Mouse (Mus musculus) myocyte (in vitro differentiated cells): ENCODE measurements around the gene Tle3. TPM values are rescaled to one million over a fixed set of nuclear protein-coding genes. Genes with fewer than 3 reads are reported as not detected.

Experiments
- H3K27me3 ChIP-seq: one replicate; pipeline ENCODE4 v1.6.1; 2011; ENCODE audit not compliant: control insufficient read depth, insufficient read depth, insufficient read length
- H3K36me3 ChIP-seq: one replicate; pipeline ENCODE4 v1.6.1; 2011; ENCODE audit not compliant: control insufficient read depth, insufficient read depth
- H3K4me2 ChIP-seq: one replicate; pipeline ENCODE4 v1.6.1; 2011; ENCODE audit warnings: low read depth, control low read depth
- H3K4me3 ChIP-seq: one replicate; pipeline ENCODE4 v1.5.1; 2011; ENCODE audit warnings: mild to moderate bottlenecking, control low read depth, moderate library complexity
- H3K79me2 ChIP-seq: one replicate; pipeline ENCODE4 v1.6.1; 2011; ENCODE audit not compliant: control insufficient read depth, insufficient read depth
- H3ac ChIP-seq: one replicate; pipeline ENCODE4 v1.6.1; 2011; ENCODE audit not compliant: control insufficient read depth, insufficient read length
- CEBPB ChIP-seq: IDR thresholded peaks from 2 replicates; pipeline ENCODE4 v1.6.1; 2011; ENCODE audit warnings: mild to moderate bottlenecking, moderate library complexity; ENCODE audit not compliant: poor library complexity, insufficient read depth, severe bottlenecking
- E2F4 ChIP-seq: IDR thresholded peaks from one replicate; pipeline ENCODE4 v1.6.1; 2011; ENCODE audit warnings: mild to moderate bottlenecking, control low read depth, moderate library complexity; ENCODE audit not compliant: insufficient read depth
- MAX ChIP-seq: IDR thresholded peaks from one replicate; pipeline ENCODE4 v1.6.1; 2011; ENCODE audit warnings: low read depth, mild to moderate bottlenecking, control low read depth
- MYOD1 ChIP-seq, 3 experiments: IDR thresholded peaks; one replicate each; pipeline ENCODE4 v1.6.1; 2011; ENCODE audit warnings: control low read depth in 2 of 3, low read depth in 2 of 3, mild to moderate bottlenecking in 2 of 3, moderate library complexity in 1 of 3; ENCODE audit not compliant: insufficient read length in 2 of 3, control insufficient read depth in 1 of 3
- MYOG ChIP-seq, 3 experiments: IDR thresholded peaks; one replicate each; pipeline ENCODE4 v1.6.1; 2011; ENCODE audit warnings: control low read depth in 2 of 3, low read depth in 2 of 3, mild to moderate bottlenecking in 2 of 3; ENCODE audit not compliant: insufficient read length in 2 of 3, control insufficient read depth in 1 of 3, insufficient read depth in 1 of 3
- POLR2A ChIP-seq: IDR thresholded peaks from one replicate; pipeline ENCODE4 v1.6.1; 2011; ENCODE audit warnings: low read depth, mild to moderate bottlenecking, control low read depth, moderate library complexity; ENCODE audit not compliant: insufficient read length
- POLR2AphosphoS2 ChIP-seq: IDR thresholded peaks from one replicate; pipeline ENCODE4 v1.6.1; 2011; ENCODE audit warnings: low read depth, control low read depth; ENCODE audit not compliant: insufficient read length
- REST ChIP-seq: IDR thresholded peaks from one replicate; pipeline ENCODE4 v1.6.1; 2011; ENCODE audit warnings: mild to moderate bottlenecking, control low read depth, moderate library complexity; ENCODE audit not compliant: insufficient read depth, insufficient read length
- SRF ChIP-seq: IDR thresholded peaks from one replicate; pipeline ENCODE4 v1.6.1; 2011; ENCODE audit warnings: low read depth; ENCODE audit not compliant: control insufficient read depth, insufficient read length
- TCF12 ChIP-seq: IDR thresholded peaks from one replicate; pipeline ENCODE4 v1.6.1; 2011; ENCODE audit warnings: mild to moderate bottlenecking, control low read depth; ENCODE audit not compliant: poor library complexity, insufficient read depth, severe bottlenecking
- TCF3 ChIP-seq: IDR thresholded peaks from one replicate; pipeline ENCODE4 v1.6.1; 2011; ENCODE audit warnings: low read depth, control low read depth; ENCODE audit not compliant: insufficient read length
- USF1 ChIP-seq: IDR thresholded peaks from one replicate; pipeline ENCODE4 v1.6.1; 2011; ENCODE audit warnings: low read depth, mild to moderate bottlenecking, control low read depth, moderate library complexity
- polyA plus RNA-seq: library from polyadenylated mRNA; unstranded; fragments of >200 nt; fragmentation: generic; extraction: Trizol; gene quantifications from one replicate; pipeline ENCODE4 v1.2.1, GENCODE M21; 2012; ENCODE audit warnings: missing spikeins

Gene Tle3
- polyA plus RNA-seq, 1 experiment: 62.1 TPM

DNA sequence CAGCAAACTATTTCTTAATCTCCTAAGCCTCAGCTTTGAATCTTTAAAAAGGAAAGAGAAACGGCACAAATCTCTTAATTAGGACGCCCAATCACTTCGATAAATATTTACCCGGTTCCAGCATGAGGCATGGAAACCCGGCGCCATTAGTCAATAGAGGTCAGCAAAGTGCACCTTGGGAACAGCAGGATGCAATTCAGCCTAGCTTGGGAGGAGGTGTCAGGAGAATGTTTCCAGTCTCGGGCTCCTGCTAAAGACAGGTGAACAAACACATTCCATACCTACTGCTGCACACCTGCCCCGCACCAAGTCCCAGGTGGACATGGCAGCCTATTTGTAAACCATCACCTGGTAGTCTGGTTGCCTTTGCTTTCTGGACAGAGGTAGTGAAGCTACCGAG, 6.1 kb upstream of the Tle3 start:
- Histone ChIP-seq H3K79me2 (no peaks in the 10 kb centered on the region), H3ac (no peak overlapping the region), H3K27me3 (no peaks in the 10 kb centered on the region), H3K4me3 (no peak overlapping the region), H3K4me2 (no peak overlapping the region), H3K36me3 (no peaks in the 10 kb centered on the region)
- TF ChIP-seq MYOG (IDR thresholded peaks at IDR 0.05; ENCODE audit: control insufficient read depth in 1 of 3, insufficient read depth in 1 of 3, insufficient read length in 2 of 3, low read depth in 2 of 3) (no peak), REST (no peak), USF1 (no peak), TCF3 (no peak), TCF12 (no peak), MAX (no peak), POLR2AphosphoS2 (no peak), SRF (no peak), E2F4 (no peak), MYOD1 (IDR thresholded peaks at IDR 0.05; ENCODE audit: control insufficient read depth in 1 of 3, insufficient read length in 2 of 3, low read depth in 2 of 3) (no peak), POLR2A (no peak), CEBPB (no peak)

DNA sequence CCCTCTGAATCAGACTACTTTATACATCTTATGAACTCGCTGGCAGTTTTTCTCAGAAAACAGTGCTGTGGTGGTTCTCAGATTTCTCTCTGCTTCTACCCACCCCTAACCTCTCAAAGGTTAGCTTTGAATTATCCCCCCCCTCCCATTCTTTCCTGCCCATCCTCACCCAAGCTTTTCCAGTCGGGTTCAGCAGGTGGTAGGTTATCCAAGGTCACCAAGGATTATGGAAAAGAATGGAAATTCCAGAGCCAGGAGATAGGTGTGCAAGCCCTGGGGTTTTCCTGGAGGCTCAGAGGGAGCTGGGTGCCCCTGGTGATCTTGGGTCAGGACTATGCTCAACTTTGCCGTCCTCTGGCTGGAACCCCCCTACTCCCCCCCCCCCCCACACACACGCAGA, 5.0 kb upstream of the Tle3 start:
- no peak overlapping the region for H3ac ChIP-seq
- H3K4me3 ChIP-seq: no peak overlapping the region
- H3K4me2 ChIP-seq: no peak overlapping the region
- TF ChIP-seq SRF (no peak), USF1 (no peak), MYOD1 (IDR thresholded peaks at IDR 0.05; ENCODE audit: control insufficient read depth in 1 of 3, insufficient read length in 2 of 3, low read depth in 2 of 3) (no peak), E2F4 (no peak)
- H3K79me2 ChIP-seq: no peaks in the 10 kb centered on the region
- no peaks in the 10 kb centered on the region for H3K27me3 ChIP-seq
- H3K36me3 ChIP-seq: no peaks in the 10 kb centered on the region

DNA sequence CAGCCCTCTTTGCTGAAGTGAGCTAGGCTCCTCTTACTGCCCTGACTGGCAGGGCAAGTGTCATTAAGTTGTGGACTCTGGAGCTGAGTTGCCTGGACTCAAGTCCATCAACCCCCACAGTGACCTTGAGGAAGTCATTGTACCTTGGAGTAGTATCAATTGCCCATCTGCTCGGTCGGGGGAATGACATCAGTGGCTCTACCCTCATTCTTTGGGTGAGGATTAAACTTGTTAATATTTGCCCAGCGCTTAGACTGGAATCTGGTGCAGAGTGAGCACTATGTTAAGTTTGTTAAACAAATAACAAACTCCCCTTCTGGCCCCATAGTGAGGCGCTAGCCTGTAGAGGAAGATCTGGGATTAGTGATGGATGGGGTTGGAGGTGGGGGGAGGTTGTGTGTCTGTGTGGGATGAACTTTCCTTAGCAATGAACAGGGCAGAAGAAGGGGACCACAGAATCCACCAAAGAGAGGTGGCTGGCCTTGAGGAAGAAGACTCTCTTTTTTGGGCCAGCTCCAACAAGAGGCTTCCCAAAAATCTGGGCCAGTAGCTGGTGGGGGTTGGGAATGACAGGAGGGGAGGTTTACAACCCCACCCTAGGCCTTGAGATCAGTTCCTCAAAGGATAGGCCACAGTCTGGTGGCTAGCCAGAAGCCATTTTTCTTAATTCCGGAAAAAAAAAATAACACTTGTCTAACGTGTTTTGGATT, 4.2 kb upstream of the Tle3 start:
- TF ChIP-seq SRF (no peak), CEBPB (no peak), E2F4 (no peak), REST (no peak)
- Histone ChIP-seq H3K27me3 (no peaks in the 10 kb centered on the region), H3ac (no peak overlapping the region), H3K4me2 (peak overlapping the region; percentile 81), H3K4me3 (peak overlapping the region; percentile 94), H3K36me3 (no peaks in the 10 kb centered on the region), H3K79me2 (peaks cover 6% of the 10 kb centered on the region)

DNA sequence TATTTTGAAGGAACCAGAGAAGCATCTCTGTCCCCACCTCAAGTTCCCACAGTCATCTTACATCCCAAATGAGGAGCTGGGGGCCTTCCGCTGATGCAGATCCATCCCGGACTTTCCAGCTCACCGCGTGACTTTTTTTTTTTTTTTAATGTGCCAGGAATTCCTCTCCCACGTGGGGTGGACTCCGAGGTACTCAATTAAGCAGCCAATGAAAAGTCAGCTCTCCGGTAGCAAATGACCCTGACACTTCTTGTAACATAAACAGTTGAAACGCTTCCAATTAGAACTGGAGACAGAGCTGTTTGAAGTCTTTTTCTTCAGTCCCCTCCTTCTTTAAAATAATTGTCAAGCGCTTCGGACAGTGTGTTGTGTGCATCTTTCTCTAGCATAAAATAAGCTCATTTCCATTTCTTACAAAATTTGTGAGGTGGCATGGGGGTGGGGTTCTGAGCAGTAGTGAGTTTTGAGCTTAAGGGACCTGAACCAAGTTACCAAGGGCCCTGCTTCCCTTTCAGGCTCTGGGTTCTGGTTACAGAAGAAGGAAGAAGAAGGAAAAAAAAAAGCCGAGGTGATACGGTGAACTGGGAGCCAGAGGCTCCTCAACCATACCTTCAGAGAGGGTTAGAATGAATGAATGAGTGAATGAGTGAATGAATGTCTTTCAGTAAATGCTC, 3.5 kb upstream of the Tle3 start:
- H3K4me3 ChIP-seq: peak overlapping the region; percentile 94
- H3K36me3 ChIP-seq: no peaks in the 10 kb centered on the region
- peak overlapping the region; percentile 81 for H3K4me2 ChIP-seq
- TF ChIP-seq POLR2A (no peak), USF1 (peak; percentile 55), TCF3 (no peak)
- H3ac ChIP-seq: no peak overlapping the region
- H3K79me2 ChIP-seq: peaks cover 13% of the 10 kb centered on the region
- no peaks in the 10 kb centered on the region for H3K27me3 ChIP-seq

DNA sequence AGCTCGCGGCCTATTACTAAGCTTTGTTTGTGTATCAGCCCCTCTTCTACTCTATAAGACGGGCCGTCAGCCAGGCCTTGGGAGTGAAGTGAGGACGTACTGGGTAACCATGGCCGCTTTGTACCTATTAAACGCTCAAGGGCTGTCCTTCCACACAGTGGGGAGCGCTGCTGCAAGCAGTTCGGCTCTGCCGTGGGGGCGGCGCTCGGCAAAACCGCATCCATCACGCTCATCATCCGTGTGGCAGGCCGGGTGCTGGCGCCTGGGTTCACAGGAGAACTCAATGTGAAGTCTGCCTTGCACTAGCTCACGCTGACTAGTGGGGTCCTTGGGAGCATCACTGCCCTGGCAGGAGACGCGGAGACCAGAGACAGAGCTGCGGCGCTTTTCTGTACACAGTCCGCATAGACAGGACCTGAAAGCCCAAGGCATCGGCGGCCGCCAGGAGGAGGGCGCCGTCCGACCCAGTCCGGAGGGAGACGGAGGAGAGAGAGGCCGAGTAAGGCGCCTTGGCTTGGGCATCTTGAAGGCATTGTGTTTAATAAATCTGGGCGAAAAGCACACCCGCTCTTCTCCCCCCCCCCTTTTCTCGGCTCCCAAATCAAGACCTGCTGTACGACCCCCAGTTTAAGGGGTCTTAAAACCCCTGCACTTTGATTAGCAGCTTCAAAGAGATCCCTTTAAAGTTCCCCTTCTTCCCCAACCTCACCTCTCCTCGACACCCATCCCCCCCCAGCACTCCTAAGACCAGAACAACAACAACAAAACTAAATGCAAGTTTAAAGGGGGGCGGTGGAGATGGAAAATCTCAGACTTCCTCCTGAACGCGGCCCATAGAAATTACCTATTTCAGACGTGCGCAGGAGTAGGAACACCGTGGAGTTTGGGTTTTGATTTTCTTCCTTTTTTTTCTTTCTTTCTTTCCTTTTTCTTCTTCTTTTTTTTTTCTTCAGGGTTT, 2.6 kb upstream of the Tle3 start:
- Histone ChIP-seq H3K36me3 (no peaks in the 10 kb centered on the region), H3K27me3 (no peaks in the 10 kb centered on the region), H3K79me2 (peaks cover 22% of the 10 kb centered on the region), H3K4me2 (peak overlapping the region; percentile 81), H3K4me3 (peak overlapping the region; percentile 94), H3ac (no peak overlapping the region)
- TF ChIP-seq REST: no peak
- TF ChIP-seq POLR2A: peak; percentile 50
- no peak for TF ChIP-seq MAX
- peak in 1 of 3 experiments; percentile 26 for TF ChIP-seq MYOD1 (IDR thresholded peaks at IDR 0.05; ENCODE audit: control insufficient read depth in 1 of 3, insufficient read length in 2 of 3, low read depth in 2 of 3)
- peak in 1 of 3 experiments; percentile 13 for TF ChIP-seq MYOG (IDR thresholded peaks at IDR 0.05; ENCODE audit: control insufficient read depth in 1 of 3, insufficient read depth in 1 of 3, insufficient read length in 2 of 3, low read depth in 2 of 3)
